Mouse (Mus musculus) left cerebral cortex, adult 18-20 months (tissue): ENCODE measurements around the gene Fastkd3. TPM values are rescaled to one million over a fixed set of nuclear protein-coding genes. Genes with fewer than 3 reads are reported as not detected.
A peak's percentile ranks its signal among the peaks of the same experiment; 100 is the strongest.

Experiments used
- DNase-seq, 2 experiments: peaks; one replicate each; pipeline ENCODE4 v3.0.0; 2021 to 2022; ENCODE audit warnings: low spot score in 2 of 2, mixed read lengths in 1 of 2
- long read RNA-seq, 2 experiments: library from polyadenylated mRNA; stranded (forward); transcript quantifications; one replicate each; pipeline ENCODE4 v2.0.0; 2021
- total RNA-seq, 2 experiments: library from RNA; stranded (reverse); gene quantifications; 2 replicates each; pipeline ENCODE4 v1.2.3; 2021

Fastkd3 gene
- total RNA-seq: 10 to 100 TPM; 14.8 to 17.4 TPM
- long read RNA-seq, experiment 1, transcript Fastkd3-201 (7 exons, 2,421 nt): major isoform, 6 of 23 reads
- long read RNA-seq, experiment 1, partial matches to known transcripts: 2 of 23 reads
- long read RNA-seq, experiment 1, other reads (novel, unspliced or antisense): 12 of 23 reads
- long read RNA-seq, experiment 2, transcript Fastkd3-201 (7 exons, 2,421 nt): major isoform, 9 of 27 reads
- long read RNA-seq, experiment 2, partial matches to known transcripts: 0 of 27 reads
- long read RNA-seq, experiment 2, other reads (novel, unspliced or antisense): 14 of 27 reads

DNA sequence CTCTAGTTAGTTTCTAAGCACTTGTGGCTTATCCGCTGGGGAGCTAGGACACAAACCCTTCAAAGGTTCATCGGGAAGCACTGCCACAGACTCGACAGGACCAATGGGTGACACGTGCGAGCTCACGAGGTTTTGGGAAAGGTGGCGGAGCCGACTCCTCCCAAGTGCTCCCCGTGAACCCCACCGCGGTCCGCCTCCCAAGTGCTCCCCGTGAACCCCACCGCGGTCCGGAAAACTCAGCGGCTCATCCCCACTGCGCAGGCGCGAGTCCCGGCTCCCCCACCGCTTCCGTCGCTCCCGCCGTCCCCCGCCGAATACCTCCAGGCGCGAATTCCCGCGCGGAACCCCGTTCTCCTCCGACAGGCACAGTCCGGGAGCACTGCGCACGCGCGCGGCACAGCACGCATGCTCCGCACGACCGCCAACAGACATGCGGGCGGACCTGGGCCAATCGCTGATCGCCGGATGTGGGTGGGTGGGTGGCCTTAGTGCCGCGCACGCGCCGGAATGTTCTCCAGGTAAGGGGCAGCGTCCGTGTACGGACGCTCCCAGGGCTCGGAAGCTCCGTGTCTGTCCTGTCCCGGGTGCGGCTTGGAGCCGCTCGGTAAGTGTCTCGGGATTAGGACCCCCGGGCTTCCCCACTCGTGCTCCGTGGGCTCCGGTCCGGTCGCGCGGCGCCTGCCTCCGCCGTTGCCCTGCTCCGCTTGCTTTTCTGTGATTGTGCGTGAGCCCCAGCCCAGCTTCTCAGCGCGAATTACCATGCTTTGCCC lies at the start of gene Fastkd3, which contains the start of gene Mtrr:
TSS of gene Fastkd3 (plus strand) at position 488 of the 770 bp plus-strand sequence.
TSS of gene Mtrr (minus strand) at position 403 of the 770 bp plus-strand sequence.
- peak; percentile 98 to 99 for DNase-seq

DNA sequence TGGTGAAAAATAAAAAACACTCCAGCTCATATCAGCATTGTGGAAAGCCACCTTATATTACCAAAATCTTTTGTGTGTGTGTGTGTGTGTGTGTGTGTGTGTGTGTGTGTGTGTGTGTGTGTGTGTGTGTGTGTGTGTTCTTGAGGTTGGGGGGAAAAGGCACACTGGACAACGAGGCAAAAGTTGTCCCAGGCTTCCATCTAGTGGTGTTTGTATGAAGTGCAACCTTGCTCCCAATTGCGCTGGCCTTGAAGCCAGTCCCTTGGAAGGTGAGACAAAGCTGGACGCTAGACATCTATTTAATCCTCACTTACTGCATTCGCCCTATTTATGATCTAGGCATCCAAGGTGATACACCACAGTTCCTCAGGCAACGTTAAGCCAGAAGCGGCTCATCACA lies 28.6 kb upstream of the Fastkd3 start:
- DNase-seq: peak; percentile 19 to 28

DNA sequence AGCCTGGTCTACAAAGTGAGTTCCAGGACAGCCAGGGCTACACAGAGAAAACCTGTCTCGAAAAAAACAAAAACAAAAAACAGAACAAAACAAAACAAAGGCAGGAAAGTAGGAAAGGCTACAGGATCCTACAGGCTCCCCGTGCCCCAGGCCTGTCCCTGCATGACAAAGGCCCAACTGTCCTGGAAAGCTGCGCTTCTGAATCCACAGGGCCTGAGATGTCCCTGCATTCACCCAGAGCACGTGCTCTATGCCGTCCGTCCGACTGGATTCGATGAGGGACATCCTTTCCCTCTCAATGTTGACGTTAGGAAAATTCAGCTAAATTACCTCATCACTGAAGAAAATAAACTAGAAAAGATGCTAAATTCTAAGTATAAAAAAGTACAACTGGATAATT lies 13.9 kb upstream of the Fastkd3 start:
- no peak for DNase-seq

DNA sequence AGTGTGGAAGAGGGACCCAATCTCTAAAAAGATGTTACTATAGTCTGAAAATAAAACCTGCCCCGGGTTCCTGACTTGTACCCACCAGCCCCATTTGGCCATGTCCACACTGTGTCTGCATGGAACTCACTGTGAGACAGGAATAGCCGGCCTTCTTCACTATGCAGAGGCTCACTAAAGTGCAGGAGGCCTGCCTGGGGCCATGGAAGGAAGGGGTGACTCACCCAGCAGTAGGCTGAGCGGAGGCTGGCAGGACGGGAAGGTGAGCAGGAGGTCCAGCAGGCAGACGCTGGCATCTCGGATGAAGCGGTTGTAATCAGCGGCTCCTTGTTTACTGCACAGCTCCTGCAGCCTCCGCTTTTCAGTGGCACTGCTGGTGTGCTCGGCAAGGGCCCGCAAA lies 13.5 kb upstream of the Fastkd3 start:
- no peak for DNase-seq

DNA sequence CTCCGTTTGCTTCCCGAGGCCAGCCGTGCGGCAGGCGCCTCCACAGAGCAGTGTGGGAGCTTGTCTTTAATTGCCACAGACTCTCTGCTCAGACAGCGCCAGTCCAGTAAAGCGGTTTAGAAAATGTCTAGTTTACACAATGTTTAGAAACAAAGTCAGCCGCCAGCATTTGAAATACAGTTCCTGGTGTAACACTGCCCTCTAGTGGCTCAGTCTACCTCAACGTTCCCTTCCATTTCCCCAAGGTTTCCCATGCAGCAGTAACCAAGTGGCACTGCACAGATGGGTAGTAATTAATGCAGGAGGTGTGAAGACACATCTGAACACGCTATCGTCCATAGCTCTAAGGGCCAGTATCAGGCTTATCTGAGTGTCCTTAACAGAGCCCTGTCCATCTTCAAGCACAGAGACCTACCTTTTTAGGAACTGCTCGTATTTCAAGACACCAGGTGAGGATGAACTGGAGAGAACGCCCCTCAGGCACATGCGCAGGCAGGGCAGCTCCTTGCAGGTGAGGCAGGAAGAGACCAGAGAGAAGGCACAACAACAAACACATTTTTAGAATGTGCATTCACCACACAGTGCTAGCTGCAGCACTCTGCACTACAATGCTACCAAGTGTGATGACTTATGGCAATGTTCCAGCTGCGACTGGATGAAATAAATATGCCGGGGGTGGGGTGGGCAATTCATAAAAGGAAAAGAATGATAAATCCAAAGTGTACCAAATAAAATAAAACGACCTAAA lies 12.3 kb upstream of the Fastkd3 start:
- DNase-seq: peak; percentile 81 to 84

DNA sequence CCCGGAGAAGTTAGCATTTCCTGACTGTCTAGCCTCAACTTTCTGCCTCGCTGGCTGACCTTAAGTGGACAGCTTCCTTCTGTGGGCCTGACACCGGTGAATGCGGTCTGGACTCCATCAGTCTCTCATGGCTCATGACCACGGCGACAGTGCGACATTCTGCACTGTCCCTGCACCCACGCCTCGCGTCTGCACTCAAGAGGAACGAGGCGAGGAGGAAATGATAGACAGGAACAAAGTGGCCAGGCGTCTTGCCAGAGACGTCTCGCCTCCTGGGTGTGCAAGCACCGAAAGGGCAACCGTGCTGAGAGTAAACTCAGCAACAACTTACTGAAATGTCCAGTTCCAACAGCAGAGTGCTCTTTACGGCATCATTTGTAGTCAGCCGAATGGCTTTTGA lies 9.8 kb upstream of the Fastkd3 start:
- no peak for DNase-seq

DNA sequence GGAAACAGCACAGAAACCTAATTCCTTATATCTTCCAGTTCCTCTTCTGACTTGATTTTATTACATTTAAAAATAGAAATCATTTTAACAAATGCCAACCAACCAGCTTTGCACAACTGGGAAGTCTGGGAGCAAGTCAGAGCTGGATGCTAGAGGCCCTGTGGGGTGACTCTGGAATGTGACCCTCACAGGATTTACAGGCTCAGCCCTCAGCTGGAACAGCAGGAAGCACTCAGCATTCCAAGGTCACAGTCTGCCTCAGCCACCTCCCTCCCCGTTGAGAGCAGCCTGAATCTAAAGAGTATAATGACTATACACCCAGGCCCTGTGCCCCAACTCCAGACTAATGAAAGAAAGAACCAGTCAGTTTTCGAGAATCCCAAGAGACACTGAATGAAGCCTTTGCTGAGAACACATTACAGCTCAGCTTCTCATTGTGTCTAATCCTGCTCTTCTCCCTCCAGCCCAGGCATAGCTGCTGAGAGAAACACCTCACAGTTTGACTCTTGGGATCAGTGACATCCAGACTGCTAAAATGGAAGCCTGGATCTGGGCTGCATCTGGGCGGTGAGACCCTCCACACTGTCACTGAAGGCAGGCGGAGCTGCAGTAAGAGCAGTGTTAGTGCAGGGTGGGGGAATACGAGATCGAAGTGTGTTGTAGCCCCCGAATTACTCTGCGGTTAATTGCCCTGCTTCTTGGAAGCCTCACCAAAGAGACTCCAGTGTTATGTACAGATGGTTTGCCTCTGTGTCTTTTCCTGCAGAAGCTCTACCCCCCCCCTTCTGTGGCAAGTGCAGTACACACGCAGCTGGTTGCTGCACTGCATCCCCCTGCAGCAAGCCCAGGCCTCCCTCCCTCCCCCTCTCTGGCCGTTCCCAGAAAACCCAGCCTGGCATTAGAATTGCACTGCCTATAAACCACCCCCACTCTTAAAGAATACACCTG lies 8.8 kb upstream of the Fastkd3 start:
- DNase-seq: no peak

DNA sequence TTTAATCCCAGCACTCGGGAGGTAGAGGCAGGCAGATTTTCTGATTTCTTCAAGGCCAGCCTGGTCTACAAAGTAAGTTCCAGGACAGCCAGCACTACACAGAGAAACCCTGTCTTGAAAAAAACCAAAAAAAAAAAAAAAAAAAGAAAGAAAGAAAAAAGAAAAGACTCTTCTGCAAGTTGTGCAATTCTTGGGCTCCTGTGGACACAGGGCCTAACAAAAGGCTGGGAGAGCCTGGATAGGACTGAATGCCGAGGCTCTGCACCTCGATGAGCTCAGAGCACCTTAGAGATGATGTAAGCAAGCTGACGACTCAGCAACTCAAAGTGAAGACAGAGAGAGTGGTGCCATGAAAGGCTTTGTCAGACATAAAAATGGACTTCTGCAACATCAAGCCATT lies 7.6 kb upstream of the Fastkd3 start:
- DNase-seq: no peak

DNA sequence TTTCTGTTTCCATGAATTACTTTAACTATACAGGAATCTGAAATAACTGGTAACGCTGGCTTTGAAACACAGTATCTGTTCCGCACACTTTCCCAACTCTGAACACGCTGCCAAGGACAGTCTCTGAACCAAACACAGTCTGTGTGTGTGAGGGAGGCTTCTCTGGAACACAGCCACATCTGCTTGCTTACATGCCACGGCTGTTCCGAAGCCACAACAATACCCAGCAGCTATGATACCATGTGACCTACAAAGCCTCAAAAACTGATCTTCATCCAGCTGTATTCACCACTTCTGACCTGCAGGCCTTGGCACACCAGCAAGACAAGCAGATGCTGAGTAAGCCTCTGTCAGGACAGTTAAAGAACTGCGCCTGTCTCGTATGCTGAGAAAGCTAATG lies 4.1 kb upstream of the Fastkd3 start:
- no peak for DNase-seq

DNA sequence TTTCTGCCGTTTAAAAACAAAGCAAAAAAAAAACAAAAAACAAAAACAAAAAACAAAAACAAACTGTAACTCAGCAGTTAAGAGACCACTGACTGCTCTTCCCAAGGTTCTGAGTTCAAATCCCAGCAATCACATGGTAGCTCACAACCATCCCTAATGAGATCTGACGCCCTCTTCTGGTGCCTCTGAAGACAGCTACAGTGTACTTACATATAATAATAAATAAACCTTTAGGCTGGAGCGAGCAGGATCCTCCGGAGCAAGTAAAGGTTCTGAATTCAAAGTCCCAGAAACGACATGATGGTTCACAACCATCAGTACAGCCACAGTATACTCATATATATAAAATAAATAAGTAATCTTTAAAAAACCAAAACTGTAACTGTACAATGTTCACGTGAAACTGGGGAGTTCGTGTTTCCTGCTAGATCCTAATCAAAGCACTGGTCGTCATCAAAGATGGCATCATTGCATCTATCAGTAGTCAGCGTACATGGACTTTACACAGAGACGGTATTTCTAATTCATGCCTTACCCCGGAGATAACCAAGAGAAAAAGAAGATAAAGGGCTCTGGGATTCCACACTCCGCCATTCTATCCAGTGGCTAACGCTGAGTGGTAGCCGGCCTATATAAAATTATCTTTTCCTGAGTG lies 821 bp upstream of the Fastkd3 start:
- no peak for DNase-seq

DNA sequence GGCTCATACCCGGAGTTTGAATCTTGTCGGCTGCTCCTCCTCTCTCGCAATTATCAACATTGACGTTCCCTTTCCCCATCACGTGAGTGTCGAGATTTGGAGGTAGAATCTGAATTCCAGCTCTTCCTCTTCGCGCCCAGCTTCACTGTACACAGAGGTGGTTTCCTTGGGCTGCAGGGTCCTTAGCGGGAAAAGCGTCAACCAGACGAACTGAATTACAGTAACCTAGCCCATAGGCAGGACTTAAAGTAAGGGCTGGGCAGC lies 415 bp downstream of the Fastkd3 start:
- DNase-seq: no peak

DNA sequence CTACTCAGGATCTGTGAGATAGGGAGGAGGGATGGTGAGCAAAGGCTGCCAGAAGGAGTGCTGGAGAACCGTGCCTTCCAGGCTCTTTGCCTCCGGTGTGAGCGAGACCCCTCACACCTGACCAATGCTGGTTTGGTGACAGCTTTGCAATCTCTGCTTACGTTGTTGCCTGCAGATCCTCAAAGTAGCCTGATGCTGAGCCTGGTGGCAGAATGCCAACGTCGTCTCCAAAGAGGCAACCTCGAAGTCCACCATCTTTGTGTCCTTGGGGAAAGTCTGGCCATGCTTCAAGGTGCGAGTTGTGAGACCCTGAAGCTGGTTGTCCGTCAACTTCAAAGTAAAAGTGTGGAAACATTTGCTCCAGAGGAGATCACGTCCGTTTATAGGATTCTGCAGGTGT lies 1.9 kb downstream of the Fastkd3 start:
- no peak for DNase-seq

DNA sequence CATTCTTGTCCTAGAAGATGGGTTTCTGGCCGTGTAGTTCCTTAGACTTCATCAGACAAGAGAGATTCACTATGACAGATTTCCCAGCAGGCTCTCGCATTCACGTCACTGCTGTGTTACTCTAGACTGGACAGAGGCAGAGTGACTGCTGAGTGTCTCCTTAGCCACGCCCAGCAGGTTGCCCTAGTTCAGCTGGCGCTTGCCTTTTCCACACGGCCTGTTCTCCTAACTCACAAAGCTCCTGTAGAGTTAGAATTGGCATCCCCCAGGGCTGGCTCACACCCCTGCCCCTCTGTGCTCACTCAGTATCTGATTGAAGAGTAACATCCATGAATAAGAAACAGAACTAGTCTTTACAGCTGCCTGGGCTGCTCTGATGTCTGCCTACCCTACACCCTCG lies 3.4 kb downstream of the Fastkd3 start:
- no peak for DNase-seq

DNA sequence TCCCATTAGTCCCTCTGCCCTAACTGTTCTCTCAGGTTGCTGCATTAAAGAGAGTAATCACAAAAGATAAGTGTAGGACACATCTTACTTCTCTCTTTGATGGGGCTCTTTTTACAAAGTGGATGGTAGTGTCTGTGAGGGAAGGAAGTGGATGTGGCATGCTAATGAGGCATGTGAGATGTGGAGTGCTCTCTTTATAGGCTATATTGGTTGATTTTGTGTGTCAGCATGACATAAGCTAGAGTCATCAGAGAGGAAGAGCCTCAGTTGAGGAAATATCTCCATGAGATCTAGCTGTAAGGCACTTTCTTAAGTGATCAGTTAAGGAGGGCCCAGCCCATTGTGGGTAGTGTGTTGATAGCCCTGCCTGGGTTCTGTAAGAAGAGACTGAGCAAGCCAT lies 6.3 kb downstream of the Fastkd3 start:
- no peak for DNase-seq

DNA sequence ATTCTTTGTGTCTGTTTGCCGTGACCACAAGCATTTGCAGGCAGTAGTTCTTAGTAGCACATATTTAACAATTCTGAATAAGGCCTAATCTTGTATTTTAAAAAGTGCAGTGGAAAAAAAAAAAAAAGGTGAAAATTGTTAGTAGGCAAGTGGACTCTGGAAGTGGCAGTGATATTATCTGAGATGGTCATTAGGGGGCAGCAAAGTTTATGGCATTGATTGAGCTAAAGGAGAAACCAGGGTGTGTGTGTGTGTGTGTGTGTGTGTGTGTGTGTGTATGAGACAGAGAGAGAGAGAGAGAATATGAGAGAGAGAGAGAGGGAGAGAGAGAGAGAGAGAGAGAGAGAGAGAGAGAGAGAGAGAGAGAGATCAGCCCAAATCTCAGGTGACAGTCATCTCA lies 11.8 kb downstream of the Fastkd3 start:
- no peak for DNase-seq

DNA sequence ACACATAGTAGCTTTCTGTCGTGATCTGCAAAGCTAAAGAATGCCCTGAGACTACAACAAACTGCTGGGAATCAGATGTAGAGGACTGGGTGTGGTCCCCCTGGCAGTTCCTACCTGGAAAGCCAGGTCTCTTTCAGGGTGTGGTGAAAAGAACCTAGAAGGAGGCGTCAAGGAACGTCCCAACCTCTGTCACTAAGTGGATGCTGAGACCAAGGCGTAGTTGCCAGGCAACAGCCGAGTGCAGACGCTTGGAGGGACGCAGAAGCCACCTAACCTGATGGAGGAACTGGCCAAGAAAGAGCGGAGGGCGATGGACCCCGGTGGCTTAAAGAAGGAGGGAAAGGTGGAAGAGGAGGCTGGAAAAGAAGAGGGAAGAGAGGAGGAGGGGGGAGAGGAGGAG lies 15.2 kb downstream of the Fastkd3 start, which contains the start of gene 1700001L19Rik:
TSS of gene 1700001L19Rik (plus strand) at position 223 of the 400 bp plus-strand sequence.
- DNase-seq: peak; percentile 41 to 69

DNA sequence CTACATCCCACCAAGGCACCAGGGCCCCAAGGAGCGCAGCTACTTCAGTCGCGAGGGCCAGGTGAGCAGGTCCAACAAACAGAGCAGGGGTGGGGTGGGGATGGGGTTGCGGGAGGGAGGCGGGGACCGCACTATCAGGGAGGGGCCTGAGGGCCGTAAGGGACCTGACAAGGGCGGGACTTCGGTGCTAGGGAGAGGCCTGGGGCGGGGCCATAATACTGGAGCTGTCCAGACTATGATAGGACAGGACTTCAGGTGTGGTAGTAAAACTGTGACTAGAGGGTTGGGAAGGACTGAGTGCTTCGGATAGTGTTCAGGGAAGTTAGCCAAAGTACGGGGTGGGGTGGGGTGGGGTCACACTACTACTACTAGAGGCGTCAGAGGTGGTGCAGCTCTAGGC lies 15.6 kb downstream of the Fastkd3 start:
- peak in 1 of 2 experiments; percentile 27 for DNase-seq

DNA sequence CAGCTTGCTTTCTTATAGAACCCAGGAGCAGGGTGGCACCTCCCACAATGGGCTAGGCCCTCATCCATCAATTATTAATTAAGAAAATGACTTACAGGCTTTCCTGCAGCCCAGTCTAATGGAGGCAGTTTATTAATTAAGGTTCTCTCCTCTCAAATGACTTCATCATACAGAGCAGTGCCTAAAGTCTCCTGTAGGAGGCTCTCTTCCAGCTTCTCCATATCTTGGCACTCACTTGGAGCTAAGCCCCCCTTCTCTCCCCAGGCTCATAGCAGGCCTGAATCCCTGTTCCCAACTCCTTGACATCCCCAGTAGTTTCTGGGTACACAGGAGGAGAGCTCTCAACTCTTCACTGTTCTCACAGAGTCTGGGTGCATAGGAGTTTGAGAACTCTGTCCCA lies 16.9 kb downstream of the Fastkd3 start:
- DNase-seq: no peak

DNA sequence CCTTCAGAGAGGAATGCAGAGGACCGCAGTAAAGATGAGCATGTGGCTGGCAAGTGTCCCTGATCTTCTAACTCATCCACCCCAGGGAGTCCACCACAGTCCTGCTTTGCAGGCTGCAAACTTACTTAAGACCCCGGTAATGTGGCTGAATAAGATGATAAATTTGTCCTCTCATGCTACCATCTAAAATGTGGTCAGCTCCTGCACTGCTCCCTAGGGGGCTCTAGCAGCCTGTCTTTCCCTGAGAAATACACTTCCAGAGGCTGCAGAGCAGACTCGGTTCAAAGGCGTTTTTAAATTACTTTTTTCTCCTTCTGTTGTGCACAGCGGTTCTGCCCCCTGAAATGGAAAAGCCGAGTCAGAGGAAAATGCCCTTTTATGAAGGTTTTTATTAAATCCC lies 19.1 kb downstream of the Fastkd3 start:
- DNase-seq: peak; percentile 37 to 50

DNA sequence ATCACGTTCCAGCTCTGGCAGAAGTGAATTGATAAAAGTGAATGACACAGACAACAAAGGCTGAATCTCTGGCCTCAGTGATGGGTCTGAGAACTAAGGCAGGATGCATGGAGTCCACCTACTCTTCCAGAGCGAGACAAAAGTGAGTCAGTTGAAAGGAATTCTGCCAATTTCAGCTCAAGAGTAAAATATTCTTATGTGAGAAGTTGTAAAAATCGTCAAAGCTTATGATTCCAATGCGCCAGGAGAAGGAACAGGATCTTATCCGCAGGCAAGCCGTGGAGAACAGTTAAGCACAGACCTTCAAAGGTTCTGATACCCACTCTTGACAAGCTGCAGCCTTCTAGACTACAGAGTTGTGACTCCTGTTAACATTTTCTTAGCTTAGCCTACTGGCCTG lies 21.1 kb downstream of the Fastkd3 start:
- DNase-seq: peak in 1 of 2 experiments; percentile 21
